Mouse (Mus musculus) forebrain, embryonic 12.5 days (tissue): ENCODE data around the gene Rerg. TPM values are rescaled to one million over a fixed set of nuclear protein-coding genes. Genes with fewer than 3 reads are reported as not detected.

Experiments used
- ATAC-seq: fragments of 200-750 bp; cut with Nextera tagmentation; 2 replicates; pipeline ENCODE4 v1.8.0; 2017; ENCODE audit warnings: moderate TSS enrichment; ENCODE audit not compliant: low FRiP score
- H3K27ac ChIP-seq: fragments of 300-500 bp; sonication (generic); 2 replicates; pipeline ENCODE4 v1.5.1; 2016; ENCODE audit warnings: mild to moderate bottlenecking
- H3K27me3 ChIP-seq: fragments of 300-500 bp; sonication (generic); 2 replicates; pipeline ENCODE4 v1.6.1; 2016; ENCODE audit warnings: mild to moderate bottlenecking
- H3K36me3 ChIP-seq: fragments of 300-500 bp; sonication (generic); replicated peaks from 2 replicates; pipeline ENCODE4 v1.6.1; 2016; ENCODE audit warnings: mild to moderate bottlenecking
- H3K4me1 ChIP-seq: fragments of 300-500 bp; sonication (generic); 2 replicates; pipeline ENCODE4 v1.6.1; 2016
- H3K4me2 ChIP-seq: fragments of 300-500 bp; sonication (generic); 2 replicates; pipeline ENCODE4 v1.6.1; 2016; ENCODE audit warnings: mild to moderate bottlenecking, moderate library complexity
- H3K4me3 ChIP-seq: fragments of 300-500 bp; sonication (generic); replicated peaks from 2 replicates; pipeline ENCODE4 v1.5.1; 2016; ENCODE audit warnings: mild to moderate bottlenecking
- H3K9ac ChIP-seq: fragments of 300-500 bp; sonication (generic); 2 replicates; pipeline ENCODE4 v1.6.1; 2016; ENCODE audit warnings: mild to moderate bottlenecking
- H3K9me3 ChIP-seq: fragments of 300-500 bp; sonication (generic); 2 replicates; pipeline ENCODE4 v1.6.1; 2016
- WGBS: fragments of 180-500 bp; shearing (Covaris S2); methylation state at CpG from one replicate; pipeline ENCODE4 v1.1.7; 2016; 5-methylcytosine and 5-hydroxymethylcytosine counted together
- polyA plus RNA-seq: library from polyadenylated mRNA; unstranded; fragments of >200 nt; fragmentation: Nextera tagmentation; extraction: Ambion mirVana; gene quantifications from 2 replicates; pipeline ENCODE4 v1.2.1, GENCODE M21; 2016

Gene Rerg
- polyA plus RNA-seq, 1 experiment from 2014 or later = 4.2 TPM

GRCm38 (mm10) chr6:137116849-137117473 is 53.3 kb downstream of the Rerg start:
- Histone ChIP-seq H3K4me1 (no peaks in the 10 kb centered on the region), H3K27ac (no peak overlapping the region), H3K9me3 (no peaks in the 10 kb centered on the region), H3K27me3 (no peaks in the 10 kb centered on the region), H3K4me3 (no peak overlapping the region), H3K9ac (no peak overlapping the region), H3K4me2 (no peak overlapping the region), H3K36me3 (no peaks in the 10 kb centered on the region)
- 92% methylated on average over 1 of the region's 1 CpGs for WGBS
- ATAC-seq = no peak

DNA sequence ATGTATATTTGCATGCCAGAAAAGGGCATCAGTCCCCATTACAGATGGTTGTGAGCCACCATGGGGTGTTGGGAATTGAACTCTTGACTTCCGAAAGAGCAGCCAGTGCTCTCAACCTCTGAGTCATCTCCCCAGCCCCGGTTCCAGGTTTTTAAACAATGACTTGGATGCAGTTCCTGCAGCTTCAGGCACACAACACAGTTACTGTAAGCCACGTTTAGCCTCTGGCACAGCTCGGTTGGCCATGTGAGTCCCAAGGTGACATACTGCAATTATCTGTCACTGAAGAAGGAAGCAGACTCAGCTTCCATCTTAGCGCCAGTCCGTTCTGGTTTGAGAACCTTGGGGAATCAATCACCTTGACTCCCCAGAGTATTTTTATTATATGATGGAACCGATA is 55.4 kb downstream of the Rerg start:
- WGBS = 84% methylated on average over 7 of the region's 7 CpGs
- H3K27me3 ChIP-seq = no peaks in the 10 kb centered on the region
- H3K4me2 ChIP-seq = no peak overlapping the region

GRCm38 (mm10) chr6:137111266-137111813 is 59.0 kb downstream of the Rerg start:
- no peaks in the 10 kb centered on the region for H3K36me3 ChIP-seq
- no peaks in the 10 kb centered on the region for H3K4me1 ChIP-seq
- no peak overlapping the region for H3K27ac ChIP-seq
- ATAC-seq = no peak
- no peak overlapping the region for H3K9ac ChIP-seq
- WGBS = 93% methylated on average over 9 of the region's 9 CpGs
- H3K4me2 ChIP-seq = no peak overlapping the region
- H3K4me3 ChIP-seq = no peak overlapping the region
- no peaks in the 10 kb centered on the region for H3K27me3 ChIP-seq
- no peaks in the 10 kb centered on the region for H3K9me3 ChIP-seq

More for the DNA sequence above, 55.4 kb downstream of the Rerg start:
- no peaks in the 10 kb centered on the region for H3K36me3 ChIP-seq
- no peak overlapping the region for H3K27ac ChIP-seq
- H3K4me3 ChIP-seq = no peak overlapping the region
- H3K4me1 ChIP-seq = no peaks in the 10 kb centered on the region
- no peak overlapping the region for H3K9ac ChIP-seq
- ATAC-seq = no peak
- H3K9me3 ChIP-seq = no peaks in the 10 kb centered on the region

DNA sequence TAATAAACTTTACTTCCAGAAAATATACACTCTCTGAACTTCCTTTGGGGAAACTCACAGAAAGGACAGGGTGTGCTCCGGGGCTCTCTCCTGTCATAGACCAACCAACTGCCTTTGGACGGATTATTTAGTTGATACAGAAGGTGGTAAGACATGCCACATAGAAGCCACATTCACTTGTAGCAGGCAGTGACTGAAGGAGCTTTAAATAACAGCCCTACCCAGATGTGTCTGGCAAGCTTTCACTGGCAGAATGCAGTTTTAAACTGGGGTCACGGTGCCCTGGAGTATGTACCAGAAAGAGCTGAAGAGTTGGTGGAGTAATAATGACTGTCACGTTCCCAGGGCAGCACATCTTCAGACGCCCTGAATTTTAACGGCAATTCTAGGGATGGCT is 59.5 kb downstream of the Rerg start:
- 91% methylated on average over 6 of the region's 6 CpGs for WGBS

DNA sequence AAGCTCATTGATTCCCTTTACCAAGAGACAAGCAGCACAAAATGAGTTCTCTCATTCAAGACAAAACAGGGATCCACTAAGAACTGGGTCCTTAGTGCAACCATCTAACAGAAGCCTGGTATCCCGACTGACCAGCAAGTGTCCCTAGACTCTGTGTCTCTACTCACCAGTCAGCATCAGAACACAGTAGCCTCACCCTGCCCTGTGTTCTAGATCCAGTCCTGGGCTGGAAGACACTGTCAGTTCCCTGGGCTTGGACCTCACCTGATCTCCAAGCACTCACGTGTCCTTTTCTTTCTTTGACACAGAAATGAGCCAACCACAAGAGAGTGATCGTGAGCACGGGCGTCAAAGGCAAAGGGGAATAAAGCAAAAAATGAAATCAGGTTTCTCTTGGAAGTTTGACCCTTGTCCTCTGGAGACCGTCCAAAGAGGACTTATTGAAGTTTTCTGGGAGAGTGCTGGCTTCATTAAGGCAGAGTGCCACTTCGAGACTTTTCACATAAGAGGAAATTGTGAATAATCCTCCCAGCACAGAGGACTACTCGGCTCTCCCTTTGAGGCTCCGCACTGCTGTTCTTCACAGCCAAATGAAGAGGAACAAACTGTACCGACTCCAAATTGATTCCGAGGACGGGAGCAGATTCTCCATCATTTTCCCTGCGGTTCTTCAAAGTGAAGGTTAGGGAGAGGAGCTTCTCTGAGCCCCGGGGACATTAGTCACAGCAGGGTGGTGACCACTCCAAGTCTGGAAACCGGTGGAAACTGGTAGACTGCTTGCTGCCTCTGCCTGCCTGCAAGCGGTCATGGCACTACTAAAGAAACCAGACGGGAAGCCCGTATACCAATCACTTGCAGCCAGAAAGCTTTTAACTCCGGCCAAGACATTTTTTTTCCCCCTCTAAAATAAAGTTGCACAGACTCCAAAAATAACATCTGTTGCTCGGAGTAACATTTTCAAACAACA is 60.2 kb downstream of the Rerg start:
- Histone ChIP-seq H3K27me3 (no peaks in the 10 kb centered on the region), H3K4me3 (no peak overlapping the region), H3K4me1 (no peaks in the 10 kb centered on the region), H3K27ac (no peak overlapping the region), H3K9ac (no peak overlapping the region), H3K4me2 (no peak overlapping the region), H3K36me3 (no peaks in the 10 kb centered on the region), H3K9me3 (no peaks in the 10 kb centered on the region)
- ATAC-seq = no peak
- 86% methylated on average over 20 of the region's 20 CpGs for WGBS

More for the DNA sequence above, 59.5 kb downstream of the Rerg start:
- no peaks in the 10 kb centered on the region for H3K27me3 ChIP-seq
- no peak overlapping the region for H3K27ac ChIP-seq
- no peaks in the 10 kb centered on the region for H3K4me1 ChIP-seq
- ATAC-seq = no peak
- H3K36me3 ChIP-seq = no peaks in the 10 kb centered on the region
- no peak overlapping the region for H3K9ac ChIP-seq
- H3K4me3 ChIP-seq = no peak overlapping the region
- no peak overlapping the region for H3K4me2 ChIP-seq
- no peaks in the 10 kb centered on the region for H3K9me3 ChIP-seq

DNA sequence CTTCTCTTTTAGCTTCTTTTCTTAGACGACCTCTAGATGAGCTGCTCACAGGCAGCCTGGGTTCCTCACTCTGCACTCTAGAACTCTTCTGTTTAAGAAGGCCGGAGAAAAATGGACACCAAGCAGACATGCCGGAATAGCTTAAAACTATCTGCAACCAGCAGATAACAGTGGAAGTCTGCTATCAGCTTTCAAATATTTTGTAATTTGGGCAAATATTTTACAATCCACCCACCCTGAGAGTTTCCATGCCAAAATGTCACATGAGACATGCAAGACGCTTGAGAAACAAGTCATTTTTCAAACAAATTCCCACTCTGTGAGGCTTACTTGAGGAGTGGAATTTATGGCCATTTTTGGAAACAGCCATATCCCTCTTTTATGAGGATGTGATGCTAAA is 65.0 kb downstream of the Rerg start:
- no peaks in the 10 kb centered on the region for H3K36me3 ChIP-seq
- ATAC-seq = no peak
- H3K4me3 ChIP-seq = no peak overlapping the region
- H3K27me3 ChIP-seq = 0 out of 2 replicates have a peak, but pooled peaks cover 2% of the 10 kb centered on the region
- no peaks in the 10 kb centered on the region for H3K9me3 ChIP-seq
- 87% methylated on average over 4 of the region's 4 CpGs for WGBS
- H3K4me1 ChIP-seq = 0 out of 2 replicates have a peak, but pooled peaks cover 1% of the 10 kb centered on the region
- H3K4me2 ChIP-seq = no peak overlapping the region
- H3K9ac ChIP-seq = no peak overlapping the region
- H3K27ac ChIP-seq = no peak overlapping the region

DNA sequence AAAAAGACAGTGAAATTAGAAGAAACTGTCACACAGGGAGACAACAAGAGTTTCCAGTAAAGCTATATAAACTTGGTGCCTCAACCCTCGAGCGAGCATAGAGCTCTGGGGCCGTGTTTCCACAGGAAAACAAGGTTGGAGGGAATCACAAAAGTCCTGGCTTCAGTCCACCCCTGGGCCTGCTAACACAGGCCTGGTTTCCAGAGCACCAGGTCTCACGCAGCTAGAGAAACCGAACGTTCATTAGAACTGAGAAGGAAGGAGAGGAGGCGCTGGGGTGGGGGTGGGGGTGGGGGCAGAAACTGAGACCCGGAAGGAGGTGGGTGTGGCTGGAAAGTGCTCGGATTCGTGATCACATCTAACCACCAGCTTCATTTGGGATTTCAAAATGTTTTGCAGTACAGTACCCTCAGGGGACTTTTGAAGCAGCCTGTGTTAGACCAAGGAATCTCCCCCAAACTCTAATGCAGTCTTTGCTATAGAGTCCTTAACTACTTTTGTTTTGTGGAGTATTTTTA is 67.6 kb downstream of the Rerg start:
- Histone ChIP-seq H3K4me2 (no peak overlapping the region), H3K4me1 (0 out of 2 replicates have a peak, but pooled peaks cover 2% of the 10 kb centered on the region), H3K27ac (no peak overlapping the region), H3K9me3 (no peaks in the 10 kb centered on the region), H3K9ac (no peak overlapping the region), H3K27me3 (0 out of 2 replicates have a peak, but pooled peaks cover 2% of the 10 kb centered on the region), H3K36me3 (no peaks in the 10 kb centered on the region), H3K4me3 (no peak overlapping the region)
- 62% methylated on average over 10 of the region's 10 CpGs for WGBS
- no peak for ATAC-seq

DNA sequence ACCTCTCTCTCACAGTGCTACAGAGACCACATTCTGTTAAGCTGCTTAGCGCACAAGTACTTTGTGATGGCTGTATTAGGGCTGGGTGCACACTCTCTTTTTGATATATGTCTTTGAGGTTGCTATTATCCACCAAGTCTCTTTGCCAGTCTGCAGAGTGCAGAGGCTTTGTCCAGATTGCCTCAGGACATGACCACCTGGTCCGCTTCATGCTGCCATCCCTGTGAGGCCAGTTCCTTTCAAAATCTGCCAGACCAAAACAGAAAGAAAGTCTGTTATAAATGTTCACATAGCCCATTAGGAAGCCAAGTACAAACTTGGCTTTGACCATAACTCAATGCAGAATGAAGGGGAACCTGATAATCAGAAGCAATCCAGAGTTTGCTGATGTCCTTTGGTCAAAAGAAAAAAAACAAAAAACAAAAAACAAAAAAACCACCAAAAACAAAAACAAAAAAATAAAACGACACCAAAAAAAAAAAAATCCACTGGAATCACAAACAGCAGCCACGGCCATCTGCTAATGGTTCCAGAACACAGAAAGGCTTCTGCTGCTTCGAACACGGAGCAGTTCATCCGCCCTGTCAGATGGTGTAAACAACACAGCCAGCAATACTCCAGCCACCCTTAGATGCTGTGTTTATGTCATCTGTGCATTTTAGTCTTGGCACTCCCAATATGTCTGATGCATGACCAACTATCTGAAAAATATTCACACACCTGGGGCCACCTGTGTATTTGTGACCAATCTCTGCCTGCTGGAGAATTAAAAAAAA is 68.2 kb downstream of the Rerg start:
- Histone ChIP-seq H3K27ac (no peak overlapping the region), H3K27me3 (0 out of 2 replicates have a peak, but pooled peaks cover 2% of the 10 kb centered on the region), H3K4me1 (0 out of 2 replicates have a peak, but pooled peaks cover 2% of the 10 kb centered on the region), H3K9me3 (no peaks in the 10 kb centered on the region), H3K36me3 (no peaks in the 10 kb centered on the region), H3K9ac (no peak overlapping the region), H3K4me3 (no peak overlapping the region), H3K4me2 (no peak overlapping the region)
- ATAC-seq = no peak
- 77% methylated on average over 7 of the region's 7 CpGs for WGBS

DNA sequence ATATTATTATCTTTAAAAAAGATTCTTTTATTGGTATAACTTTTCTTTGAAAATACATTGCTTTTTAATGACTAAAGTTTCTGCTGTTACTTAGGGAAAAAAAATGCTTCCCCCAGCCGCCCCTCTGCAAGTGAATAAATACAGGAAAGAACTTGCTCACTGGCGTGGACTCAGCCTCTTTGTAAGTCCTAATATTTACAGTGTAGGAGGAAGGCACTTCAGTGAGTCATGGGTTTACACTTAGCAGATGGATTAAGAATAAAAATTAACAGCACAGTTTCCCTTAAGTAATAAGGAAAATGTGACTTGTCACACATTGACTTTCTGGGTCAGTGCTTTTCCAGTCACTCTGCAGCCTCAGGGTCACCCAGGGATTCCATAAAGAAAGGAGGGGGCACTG is 70.0 kb downstream of the Rerg start:
- ATAC-seq = no peak
- Histone ChIP-seq H3K36me3 (no peaks in the 10 kb centered on the region), H3K27me3 (0 out of 2 replicates have a peak, but pooled peaks cover 2% of the 10 kb centered on the region), H3K4me2 (no peak overlapping the region), H3K9ac (no peak overlapping the region), H3K9me3 (no peaks in the 10 kb centered on the region), H3K4me1 (0 out of 2 replicates have a peak, but pooled peaks cover 2% of the 10 kb centered on the region), H3K4me3 (no peak overlapping the region), H3K27ac (no peak overlapping the region)
- 58% methylated on average over 2 of the region's 2 CpGs for WGBS

DNA sequence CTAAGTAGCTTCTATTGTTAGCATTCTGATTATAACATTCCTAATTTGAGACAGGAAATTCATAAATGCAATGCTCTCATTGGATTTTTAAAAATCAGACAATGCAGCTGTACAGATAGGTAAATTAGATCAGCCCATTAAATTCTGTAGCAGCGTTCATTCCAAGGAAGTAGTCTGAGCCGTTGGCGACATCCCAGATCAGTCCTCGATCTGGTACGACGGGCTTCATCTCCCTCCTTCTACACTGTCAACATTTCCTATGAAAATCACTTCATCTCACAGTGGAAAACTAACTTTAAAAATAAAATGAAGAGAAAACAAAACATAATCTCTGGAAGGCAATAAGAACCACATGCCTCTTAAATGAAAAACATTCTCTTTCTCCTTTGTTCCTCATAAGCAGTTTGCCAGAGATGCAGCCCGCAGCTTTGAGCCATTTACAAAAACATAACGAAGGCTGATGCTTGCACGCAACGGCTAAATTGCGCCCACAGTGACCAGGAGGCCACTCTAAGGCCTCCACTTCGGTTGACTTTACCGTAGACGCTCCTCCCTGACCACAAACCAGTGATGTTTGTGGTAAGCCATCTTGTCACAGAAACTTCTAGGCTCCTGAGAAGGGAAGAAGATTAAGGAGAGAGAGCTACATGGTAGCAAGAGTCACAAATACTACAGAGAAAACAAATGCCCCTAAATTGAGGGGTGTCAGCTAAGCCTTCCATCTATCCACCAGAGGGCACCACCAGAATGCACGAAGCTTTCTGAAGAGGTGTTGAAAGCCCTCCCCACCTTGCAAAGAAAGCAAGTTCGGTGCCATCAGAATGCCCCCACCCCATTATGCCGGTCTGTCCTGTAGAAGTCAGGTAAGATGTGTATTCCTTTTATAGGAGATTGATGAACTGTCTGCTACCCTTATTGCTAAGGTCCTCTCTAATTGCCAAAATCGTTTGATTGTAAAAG is 71.8 kb downstream of the Rerg start:
- 67% methylated on average over 18 of the region's 18 CpGs for WGBS
- Histone ChIP-seq H3K4me2 (no peak overlapping the region), H3K27ac (no peak overlapping the region), H3K9ac (no peak overlapping the region), H3K9me3 (no peaks in the 10 kb centered on the region), H3K27me3 (0 out of 2 replicates have a peak, but pooled peaks cover 2% of the 10 kb centered on the region), H3K4me1 (0 out of 2 replicates have a peak, but pooled peaks cover 2% of the 10 kb centered on the region), H3K36me3 (no peaks in the 10 kb centered on the region), H3K4me3 (no peak overlapping the region)
- ATAC-seq = no peak

DNA sequence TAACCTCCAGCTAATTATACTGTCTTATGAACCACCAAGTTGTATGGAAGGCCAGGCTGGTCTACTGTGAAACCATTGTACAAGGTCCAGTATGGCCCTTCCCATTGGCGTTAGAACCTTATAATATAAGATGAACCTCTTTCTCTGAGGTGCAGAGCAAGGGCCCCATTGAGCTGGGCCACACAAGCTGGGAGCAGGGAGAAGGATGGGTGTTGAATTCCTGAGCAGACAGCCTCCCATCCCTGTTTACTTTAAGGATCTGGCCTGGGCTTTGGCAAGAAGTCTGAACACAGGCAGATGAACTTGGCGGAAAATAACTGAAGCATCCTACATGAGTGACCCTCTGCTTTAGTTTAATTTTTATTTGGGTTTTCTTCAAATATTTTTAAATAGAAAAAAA is 75.8 kb downstream of the Rerg start:
- H3K27ac ChIP-seq = no peak overlapping the region
- H3K4me1 ChIP-seq = no peaks in the 10 kb centered on the region
- no peak for ATAC-seq
- WGBS = 91% methylated on average over 2 of the region's 2 CpGs
- 0 out of 2 replicates have a peak, but pooled peaks cover 4% of the 10 kb centered on the region for H3K9me3 ChIP-seq
- no peak overlapping the region for H3K4me2 ChIP-seq
- H3K36me3 ChIP-seq = no peaks in the 10 kb centered on the region
- no peaks in the 10 kb centered on the region for H3K27me3 ChIP-seq
- no peak overlapping the region for H3K9ac ChIP-seq
- no peak overlapping the region for H3K4me3 ChIP-seq
